Mouse (Mus musculus): ENCODE measurements at regions not wholly inside any gene's neighbourhood (a gene's known extent, or its start where the extent isn't known, plus 50 kb on each side); places are given as distances from the start of the nearest gene placed in this dataset.

DNA sequence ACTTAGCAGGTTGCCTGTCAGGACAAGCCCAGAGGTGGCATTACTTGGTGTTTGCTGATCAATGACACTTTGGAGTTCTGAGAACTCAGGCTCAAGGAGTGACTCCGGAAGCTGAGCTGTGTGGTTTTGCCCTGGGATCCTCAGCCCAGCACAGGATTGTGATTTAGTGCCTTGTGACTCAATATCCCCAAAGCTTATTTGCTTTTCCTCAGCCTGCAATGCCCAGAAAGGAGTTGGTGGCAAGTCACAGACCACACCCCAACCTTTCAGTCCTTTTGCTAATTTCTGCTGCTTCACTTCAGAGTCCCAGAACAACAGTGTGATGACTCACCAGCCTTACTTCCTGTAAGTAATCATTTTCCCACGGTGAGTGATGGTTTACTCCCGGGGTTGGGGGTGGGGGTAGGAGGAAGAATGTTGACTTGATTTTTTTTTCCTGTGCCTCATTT is 198.5 kb upstream of the Marcks start:
- ATAC-seq (replicated peaks in 1 of 2; ENCODE audit: insufficient read depth in 1 of 2, low FRiP score in 2 of 2, low TSS enrichment in 1 of 2, low read depth in 1 of 2, poor library complexity in 2 of 2, severe bottlenecking in 2 of 2), result peak; percentile 90 to 92

DNA sequence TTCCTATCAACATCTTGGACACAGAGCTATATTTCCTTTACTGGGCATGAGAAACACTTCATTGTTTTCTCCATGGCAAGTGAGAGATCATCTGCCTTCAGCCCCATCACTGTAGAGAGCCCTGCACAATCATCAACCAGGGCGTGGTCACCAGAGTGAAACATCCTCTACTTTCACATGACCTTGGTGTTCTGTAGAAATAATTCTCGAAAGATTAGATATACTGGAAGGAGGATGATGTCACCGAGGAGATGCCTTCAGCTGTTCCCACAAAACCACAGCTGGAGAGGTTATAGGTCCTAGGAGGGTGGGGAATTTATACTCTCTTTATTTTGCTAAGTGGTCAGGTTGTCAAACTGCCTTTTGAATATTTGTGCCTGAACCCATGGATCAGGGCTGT is 196.4 kb upstream of the Marcks start:
- ATAC-seq (replicated peaks in 1 of 2; ENCODE audit: insufficient read depth in 1 of 2, low FRiP score in 2 of 2, low TSS enrichment in 1 of 2, low read depth in 1 of 2, poor library complexity in 2 of 2, severe bottlenecking in 2 of 2), result no peak

DNA sequence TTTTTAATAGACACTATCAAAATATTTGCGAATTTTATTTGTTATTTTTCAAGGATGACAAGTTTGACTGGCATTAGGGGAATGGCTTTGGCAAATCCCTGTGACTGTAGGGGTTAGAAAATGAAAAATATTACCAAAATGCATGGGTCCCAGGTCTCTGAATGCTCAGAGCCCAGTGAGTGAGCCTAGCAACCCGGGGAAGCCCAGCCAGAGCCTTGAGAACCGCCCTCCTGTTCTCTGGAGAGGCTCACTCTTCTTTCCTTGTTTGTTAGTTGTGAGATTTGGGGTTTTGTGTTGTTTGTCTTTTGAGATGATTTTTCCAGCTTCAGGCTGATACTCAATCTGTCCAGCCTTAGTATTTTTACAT is 187.4 kb upstream of the Marcks start:
- no peak for ATAC-seq (replicated peaks in 1 of 2; ENCODE audit: insufficient read depth in 1 of 2, low FRiP score in 2 of 2, low TSS enrichment in 1 of 2, low read depth in 1 of 2, poor library complexity in 2 of 2, severe bottlenecking in 2 of 2)

DNA sequence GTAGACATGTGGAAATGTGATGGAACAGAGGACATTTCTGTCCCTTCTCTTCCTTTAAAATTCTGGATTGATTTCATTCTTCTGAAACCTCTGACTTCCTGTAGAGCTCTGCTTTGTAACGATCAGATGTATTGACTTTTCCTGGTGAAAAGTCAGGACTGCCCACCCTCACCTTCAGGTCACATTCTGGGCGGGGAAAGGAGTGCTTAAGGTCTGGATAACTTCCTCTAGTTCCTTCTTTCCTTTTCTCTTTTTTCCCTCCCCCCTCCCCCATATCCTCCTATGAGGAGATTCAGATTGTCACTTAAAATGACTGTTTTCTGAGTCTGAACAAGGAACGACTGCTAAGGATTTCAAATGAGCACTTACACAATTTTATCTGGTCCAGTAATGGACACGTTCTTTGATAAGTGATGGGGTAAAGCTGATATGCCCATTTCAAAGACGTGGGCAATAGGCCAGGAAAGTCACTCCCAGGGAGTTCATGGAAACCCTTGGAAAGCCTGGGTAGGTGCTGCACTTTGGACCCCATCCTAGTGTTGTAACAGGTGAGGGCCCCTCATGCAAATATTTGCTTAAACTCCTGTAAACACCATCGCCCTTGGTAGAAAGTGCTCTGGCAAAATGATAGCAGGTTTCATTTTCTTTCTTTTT is 186.9 kb upstream of the Marcks start:
- no peak for ATAC-seq (replicated peaks in 1 of 2; ENCODE audit: insufficient read depth in 1 of 2, low FRiP score in 2 of 2, low TSS enrichment in 1 of 2, low read depth in 1 of 2, poor library complexity in 2 of 2, severe bottlenecking in 2 of 2)

DNA sequence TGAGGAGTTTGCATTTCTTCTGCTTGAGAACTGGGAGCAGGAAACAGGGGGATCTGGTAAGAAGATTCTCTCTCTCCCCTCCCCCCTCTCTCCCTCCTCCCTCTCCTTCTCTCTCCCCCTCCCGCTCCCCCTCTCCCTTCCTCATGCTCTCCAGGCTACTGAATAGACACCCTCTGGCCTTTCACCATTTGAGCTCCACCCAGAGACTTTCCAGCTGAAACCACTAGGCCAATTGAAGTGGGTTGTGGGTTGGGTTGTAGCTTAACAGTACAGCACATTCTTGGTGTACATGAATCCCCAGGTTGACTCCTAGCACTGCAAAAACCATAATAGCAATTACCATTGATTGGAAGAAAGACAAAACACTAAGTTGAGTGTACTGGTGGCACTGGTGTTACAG is 185.0 kb upstream of the Marcks start:
- ATAC-seq (replicated peaks in 1 of 2; ENCODE audit: insufficient read depth in 1 of 2, low FRiP score in 2 of 2, low TSS enrichment in 1 of 2, low read depth in 1 of 2, poor library complexity in 2 of 2, severe bottlenecking in 2 of 2), result no peak

DNA sequence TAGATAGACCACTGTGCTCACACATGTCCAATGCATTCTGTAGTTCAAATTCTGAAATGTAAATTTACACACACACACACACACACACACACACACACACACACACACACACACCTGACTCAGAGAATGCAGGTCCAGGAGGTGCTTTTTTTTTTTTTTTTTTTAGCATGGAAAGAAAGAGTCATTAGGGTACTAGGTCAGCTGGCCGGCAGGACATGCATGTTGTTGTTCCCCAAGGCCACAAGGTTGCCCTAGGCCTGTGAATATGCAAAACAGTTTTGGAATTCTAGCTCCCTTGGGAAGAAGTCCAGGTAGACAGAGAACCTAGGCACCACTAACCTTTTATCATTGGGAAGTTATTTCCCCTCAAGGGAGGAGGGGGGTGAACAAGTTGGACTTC is 184.1 kb upstream of the Marcks start:
- no peak for ATAC-seq (replicated peaks in 1 of 2; ENCODE audit: insufficient read depth in 1 of 2, low FRiP score in 2 of 2, low TSS enrichment in 1 of 2, low read depth in 1 of 2, poor library complexity in 2 of 2, severe bottlenecking in 2 of 2)

DNA sequence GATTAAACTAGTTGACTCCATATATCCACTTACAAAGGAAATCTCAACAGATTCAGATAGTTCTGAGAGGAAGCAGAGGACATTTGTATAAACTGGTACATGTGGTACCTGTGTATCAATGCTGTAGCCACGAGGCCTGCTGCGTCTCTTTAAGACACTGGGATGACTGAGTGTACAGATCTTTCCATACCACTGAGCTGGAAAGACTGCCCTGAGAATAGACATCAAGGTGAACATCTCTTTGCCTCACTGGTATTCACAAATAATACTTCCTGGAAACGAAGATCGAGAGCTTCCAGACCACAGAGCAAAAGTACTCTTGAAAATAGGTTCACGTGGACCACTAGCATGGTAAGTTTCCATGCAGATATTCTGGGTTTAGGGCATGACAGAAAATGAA is 183.6 kb upstream of the Marcks start:
- no peak for ATAC-seq (replicated peaks in 1 of 2; ENCODE audit: insufficient read depth in 1 of 2, low FRiP score in 2 of 2, low TSS enrichment in 1 of 2, low read depth in 1 of 2, poor library complexity in 2 of 2, severe bottlenecking in 2 of 2)

DNA sequence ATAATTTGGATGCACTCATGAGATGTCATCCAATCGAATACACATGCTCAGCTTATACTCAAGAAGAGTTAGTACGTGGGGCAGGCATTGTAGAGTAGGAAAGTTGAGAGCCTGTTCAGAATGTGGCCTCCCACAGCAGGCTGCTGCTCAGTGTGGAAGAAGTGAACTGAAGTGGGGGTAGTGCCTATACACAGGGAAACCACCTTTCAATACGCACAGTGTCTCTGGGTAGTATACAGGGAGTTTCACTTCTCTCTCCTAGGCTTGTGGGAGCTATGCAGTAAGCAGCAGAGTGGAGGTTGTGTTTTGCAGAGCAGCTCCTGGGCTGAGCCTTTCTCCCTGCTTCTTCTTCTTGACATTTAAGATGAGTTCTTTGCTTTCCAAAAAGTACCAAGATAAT is 182.5 kb upstream of the Marcks start:
- peak; percentile 84 to 87 for ATAC-seq (replicated peaks in 1 of 2; ENCODE audit: insufficient read depth in 1 of 2, low FRiP score in 2 of 2, low TSS enrichment in 1 of 2, low read depth in 1 of 2, poor library complexity in 2 of 2, severe bottlenecking in 2 of 2)

DNA sequence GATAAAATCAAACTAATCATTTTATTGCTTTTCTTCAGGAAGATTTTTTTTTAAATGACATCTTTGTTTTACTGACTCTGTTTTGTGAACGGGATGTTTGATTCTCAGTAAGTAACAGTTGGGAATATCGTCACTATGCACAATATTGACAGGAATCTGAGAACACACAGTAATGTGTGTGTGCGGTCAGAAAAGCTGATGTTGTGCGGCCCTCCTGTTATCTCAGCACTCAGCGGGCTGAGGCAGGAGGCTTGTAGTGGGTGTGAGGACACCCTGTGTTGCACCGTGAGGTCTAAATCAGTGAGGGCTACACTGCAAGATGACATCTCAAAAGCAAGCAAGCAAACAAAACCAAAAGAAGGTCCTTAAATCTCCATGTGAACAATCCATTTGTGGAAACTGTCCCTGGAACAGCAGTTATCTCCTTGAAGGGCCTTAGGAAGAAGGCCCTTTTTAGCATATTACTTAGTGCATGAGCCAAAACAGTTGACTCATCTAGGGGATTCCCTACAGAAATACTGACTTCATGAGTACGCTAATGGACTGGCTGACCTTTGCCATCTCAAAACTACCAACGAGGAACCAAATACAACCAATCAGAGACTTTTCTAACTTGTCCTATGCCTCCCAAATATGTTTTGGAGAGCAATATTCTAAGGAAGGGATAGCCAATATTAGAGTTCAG is 181.2 kb upstream of the Marcks start:
- no peak for ATAC-seq (replicated peaks in 1 of 2; ENCODE audit: insufficient read depth in 1 of 2, low FRiP score in 2 of 2, low TSS enrichment in 1 of 2, low read depth in 1 of 2, poor library complexity in 2 of 2, severe bottlenecking in 2 of 2)

DNA sequence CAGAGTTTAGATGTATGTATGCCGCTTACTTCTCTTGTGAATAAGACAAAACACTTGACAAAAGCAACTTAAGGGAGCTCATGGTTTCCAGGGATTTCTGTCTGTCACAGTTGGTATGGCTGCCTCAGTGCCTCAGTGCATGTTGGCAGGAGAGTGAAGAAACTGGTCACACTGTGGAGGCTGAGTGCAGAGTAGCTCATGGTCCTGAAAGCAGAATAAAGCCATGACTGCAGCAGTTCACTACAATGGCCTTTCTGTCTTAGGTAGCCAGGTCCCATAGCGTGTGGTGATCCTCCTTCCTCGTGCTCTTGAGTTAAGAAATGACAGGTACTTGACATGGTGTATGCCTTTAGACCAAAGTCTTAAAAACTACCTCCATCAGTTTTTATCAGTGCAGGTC is 178.0 kb upstream of the Marcks start:
- ATAC-seq (replicated peaks in 1 of 2; ENCODE audit: insufficient read depth in 1 of 2, low FRiP score in 2 of 2, low TSS enrichment in 1 of 2, low read depth in 1 of 2, poor library complexity in 2 of 2, severe bottlenecking in 2 of 2), result no peak

DNA sequence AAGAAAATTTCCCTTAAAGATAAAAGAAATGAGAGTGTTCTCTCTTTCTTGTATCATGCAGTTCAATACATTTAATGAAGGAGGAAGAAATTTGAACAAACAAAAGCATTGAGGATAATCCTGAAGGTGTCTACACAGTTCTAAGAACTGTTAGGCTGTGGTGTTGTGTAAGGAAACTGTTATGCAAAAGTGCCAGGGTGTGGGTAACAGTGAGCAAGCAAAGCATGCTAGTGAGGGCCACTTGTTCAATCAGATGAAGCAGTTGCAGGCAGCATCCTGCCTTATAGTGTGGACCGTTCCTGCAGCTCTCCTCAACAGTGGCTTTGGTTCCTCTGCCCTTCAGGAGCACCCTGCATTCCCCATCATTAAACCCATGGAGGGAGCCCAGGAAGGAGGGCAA is 177.1 kb upstream of the Marcks start:
- no peak for ATAC-seq (replicated peaks in 1 of 2; ENCODE audit: insufficient read depth in 1 of 2, low FRiP score in 2 of 2, low TSS enrichment in 1 of 2, low read depth in 1 of 2, poor library complexity in 2 of 2, severe bottlenecking in 2 of 2)

DNA sequence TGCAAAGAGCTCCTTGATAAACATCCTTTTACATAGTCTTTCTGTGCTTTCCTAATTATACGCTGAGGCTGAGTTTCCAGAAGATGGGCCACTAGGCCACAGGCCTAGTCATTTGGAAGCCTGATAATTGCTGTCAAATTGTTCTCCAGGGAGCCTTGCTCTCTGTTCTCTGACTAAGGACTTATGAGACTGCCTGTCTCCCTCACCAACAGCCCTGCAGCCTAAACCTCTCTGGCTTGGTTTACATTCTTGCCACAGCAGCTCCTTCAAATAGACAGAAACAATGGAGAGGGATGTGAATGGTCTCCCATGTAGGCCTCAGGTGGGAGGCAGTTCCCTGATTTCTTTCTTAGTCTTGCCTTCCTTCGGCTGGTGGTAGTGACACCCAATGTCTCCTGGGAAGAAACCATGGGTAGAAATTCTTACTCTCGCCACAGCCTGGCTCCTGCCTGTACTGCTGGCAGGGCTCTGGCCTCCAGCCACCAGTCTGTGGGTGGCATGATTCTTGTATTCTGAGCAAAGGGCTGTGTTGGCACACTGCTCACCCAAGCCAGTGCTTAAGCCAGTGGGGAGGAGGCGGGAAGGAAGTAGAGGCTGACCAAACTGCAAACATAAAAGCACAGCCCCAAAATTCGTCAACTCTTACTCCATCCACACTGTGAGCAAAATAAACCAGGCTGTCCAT is 176.2 kb upstream of the Marcks start:
- ATAC-seq (replicated peaks in 1 of 2; ENCODE audit: insufficient read depth in 1 of 2, low FRiP score in 2 of 2, low TSS enrichment in 1 of 2, low read depth in 1 of 2, poor library complexity in 2 of 2, severe bottlenecking in 2 of 2), result peak; percentile 97 to 98

DNA sequence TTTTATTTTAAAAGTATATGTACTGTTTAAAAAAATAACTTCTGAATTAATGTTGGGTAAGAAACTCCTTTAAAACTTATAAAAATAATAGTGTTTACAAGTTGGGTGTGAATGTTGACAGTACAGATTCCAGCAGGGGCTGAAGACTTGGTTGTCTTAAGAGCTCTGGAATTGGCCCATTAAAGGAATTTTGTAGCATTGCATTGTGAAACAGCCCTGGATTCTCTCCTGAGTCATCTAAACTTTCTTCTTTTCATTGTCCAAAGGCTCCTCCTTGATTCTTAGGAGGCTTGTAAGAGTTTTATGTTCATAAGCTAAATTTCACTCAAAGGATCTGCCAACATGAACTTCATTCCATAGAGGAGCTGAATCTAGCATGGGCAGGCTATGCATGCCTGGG is 174.7 kb upstream of the Marcks start:
- no peak for ATAC-seq (replicated peaks in 1 of 2; ENCODE audit: insufficient read depth in 1 of 2, low FRiP score in 2 of 2, low TSS enrichment in 1 of 2, low read depth in 1 of 2, poor library complexity in 2 of 2, severe bottlenecking in 2 of 2)

DNA sequence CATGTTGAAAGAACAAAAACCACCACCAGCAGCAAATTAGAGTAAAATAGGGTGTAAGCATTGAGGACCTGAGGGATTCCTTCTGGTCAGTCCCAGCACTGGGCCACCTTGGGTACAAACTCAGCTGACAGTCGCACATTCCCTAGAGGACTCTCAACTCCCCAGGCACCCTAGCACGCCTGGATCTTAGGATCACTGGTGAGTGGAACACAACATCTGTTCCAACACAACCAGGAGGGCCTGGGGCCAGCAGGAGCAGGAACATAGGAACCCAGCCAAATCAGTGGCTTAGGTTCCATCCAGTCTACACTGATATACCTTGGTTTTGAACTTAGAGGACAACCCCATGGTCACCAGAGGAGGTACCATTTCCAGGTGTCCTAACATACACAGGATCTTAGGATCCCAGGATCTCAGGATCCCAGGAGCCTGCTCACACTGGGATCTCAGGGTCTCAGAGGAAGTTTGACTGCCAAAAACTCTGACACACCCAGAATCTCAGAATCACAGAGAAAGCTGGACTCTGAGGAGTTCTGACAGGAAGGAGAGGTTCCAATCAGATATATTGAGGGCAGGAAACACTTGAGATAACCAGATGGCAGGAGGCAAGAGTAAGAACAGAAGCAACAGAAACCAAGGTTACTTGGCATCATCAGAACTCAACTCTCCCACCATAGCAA is 171.7 kb upstream of the Marcks start:
- no peak for ATAC-seq (replicated peaks in 1 of 2; ENCODE audit: insufficient read depth in 1 of 2, low FRiP score in 2 of 2, low TSS enrichment in 1 of 2, low read depth in 1 of 2, poor library complexity in 2 of 2, severe bottlenecking in 2 of 2)

DNA sequence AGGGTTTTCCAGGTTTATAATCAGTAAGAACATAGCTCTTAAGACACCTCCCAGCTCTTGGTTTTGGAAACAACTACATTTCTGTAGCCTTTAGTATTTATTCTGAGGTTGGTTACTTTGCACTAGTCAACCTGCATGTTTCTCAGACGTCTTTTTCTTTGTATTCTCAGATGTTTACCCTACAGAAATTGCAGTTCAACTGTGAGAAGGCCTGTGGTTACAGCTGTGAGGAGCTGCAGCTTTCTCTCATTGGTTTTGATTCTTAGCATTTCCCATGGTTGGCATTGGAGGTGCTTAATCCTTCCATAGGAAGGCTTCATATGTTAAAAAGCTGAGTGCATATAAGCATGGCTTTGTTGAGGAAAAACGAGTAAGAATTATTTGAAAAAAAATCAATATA is 165.9 kb upstream of the Marcks start:
- ATAC-seq (replicated peaks in 1 of 2; ENCODE audit: insufficient read depth in 1 of 2, low FRiP score in 2 of 2, low TSS enrichment in 1 of 2, low read depth in 1 of 2, poor library complexity in 2 of 2, severe bottlenecking in 2 of 2), result no peak

DNA sequence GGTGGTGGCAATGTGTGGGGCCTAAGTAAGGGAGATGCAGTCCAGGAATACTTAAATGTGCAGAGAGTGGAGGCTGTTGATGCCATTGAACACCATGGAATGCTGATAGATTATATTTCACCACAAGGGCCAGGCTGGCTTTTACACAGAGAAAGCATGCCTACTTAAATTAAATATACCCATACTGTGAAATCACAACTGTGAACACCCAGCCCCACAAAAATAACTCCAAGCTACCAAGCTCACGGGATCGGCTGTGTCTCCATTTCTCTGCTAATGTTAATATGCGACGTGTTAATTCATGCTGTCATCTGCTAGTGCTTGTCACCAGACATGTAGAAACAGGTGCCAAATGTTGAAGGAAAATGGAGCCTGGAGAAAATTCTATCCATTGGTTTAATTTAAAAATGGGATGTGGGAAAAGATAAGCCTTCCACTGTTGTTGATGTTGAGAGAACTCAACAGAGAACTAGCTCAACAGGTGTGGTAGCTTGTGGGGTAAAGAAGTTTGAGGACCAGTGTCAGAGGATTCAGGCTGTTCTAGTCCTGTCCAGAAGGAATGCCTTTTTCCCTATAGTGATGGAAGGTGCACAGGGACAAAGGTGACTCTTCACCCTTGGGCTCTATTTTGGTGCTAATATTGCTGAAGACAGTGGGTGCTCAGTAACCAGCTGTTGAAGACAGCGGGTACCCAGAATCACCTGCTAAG is 161.6 kb upstream of the Marcks start:
- no peak for ATAC-seq (replicated peaks in 1 of 2; ENCODE audit: insufficient read depth in 1 of 2, low FRiP score in 2 of 2, low TSS enrichment in 1 of 2, low read depth in 1 of 2, poor library complexity in 2 of 2, severe bottlenecking in 2 of 2)

DNA sequence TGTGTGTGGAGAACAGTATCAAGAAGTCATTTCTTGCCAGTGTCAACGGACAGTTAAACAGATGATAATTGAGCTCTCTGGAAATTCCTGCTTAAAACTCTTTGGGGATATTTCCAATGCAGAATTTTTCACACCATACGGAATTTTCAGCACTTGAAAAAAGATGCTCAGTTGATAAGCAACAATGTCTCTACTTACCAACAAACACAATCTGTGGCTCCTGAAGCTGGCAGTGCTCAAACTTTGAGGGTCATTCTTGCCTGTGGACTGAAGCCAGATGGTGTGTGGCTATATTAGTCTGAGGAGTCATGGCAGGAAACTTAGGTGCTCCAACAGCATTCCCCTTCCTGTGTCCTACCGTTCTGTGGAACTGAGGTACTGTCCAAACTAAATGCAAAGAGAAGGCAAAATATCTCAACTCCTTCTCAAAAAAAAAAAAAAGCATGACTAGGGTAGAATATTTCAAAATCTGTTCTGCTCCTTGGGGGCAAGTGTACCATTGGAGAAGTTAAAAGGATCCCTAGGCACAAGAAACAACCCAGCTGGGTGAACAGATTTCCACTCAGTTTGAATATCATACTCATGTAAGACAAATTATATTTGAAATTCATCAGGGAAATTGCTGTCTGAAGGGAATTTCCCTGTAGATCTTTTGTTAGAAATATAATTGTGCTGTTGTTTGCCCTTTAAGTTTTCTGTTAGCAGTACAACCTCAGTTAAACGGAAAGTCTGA is 160.1 kb upstream of the Marcks start:
- no peak for ATAC-seq (replicated peaks in 1 of 2; ENCODE audit: insufficient read depth in 1 of 2, low FRiP score in 2 of 2, low TSS enrichment in 1 of 2, low read depth in 1 of 2, poor library complexity in 2 of 2, severe bottlenecking in 2 of 2)
